Mouse (Mus musculus) liver, embryonic 13.5 days (tissue): ENCODE data around the gene Eef1g. TPM values are rescaled to one million over a fixed set of nuclear protein-coding genes. Genes with fewer than 3 reads are reported as not detected.
A peak's percentile ranks its signal among the peaks of the same experiment; 100 is the strongest.

ENCODE experiments used
- ATAC-seq: fragments of 200-750 bp; cut with Nextera tagmentation; 2 replicates; pipeline ENCODE4 v1.8.0; 2017; ENCODE audit warnings: low read depth, mild to moderate bottlenecking, moderate number of reproducible peaks, moderate library complexity
- DNase-seq: peaks from one replicate; pipeline ENCODE4 v3.0.0; 2022
- H3K27ac ChIP-seq: fragments of 300-500 bp; sonication (generic); 2 replicates; pipeline ENCODE4 v1.5.1; 2015; ENCODE audit warnings: moderate library complexity, mild to moderate bottlenecking, inconsistent platforms
- H3K27me3 ChIP-seq: fragments of 300-500 bp; sonication (generic); 2 replicates; pipeline ENCODE4 v1.6.1; 2015; ENCODE audit warnings: mild to moderate bottlenecking, inconsistent platforms
- H3K36me3 ChIP-seq: fragments of 300-500 bp; sonication (generic); 2 replicates; pipeline ENCODE4 v1.6.1; 2015; ENCODE audit warnings: mild to moderate bottlenecking, inconsistent platforms
- H3K4me1 ChIP-seq: fragments of 300-500 bp; sonication (generic); replicated peaks from 2 replicates; pipeline ENCODE4 v1.6.1; 2015; ENCODE audit warnings: inconsistent platforms
- H3K4me2 ChIP-seq: fragments of 300-500 bp; sonication (generic); 2 replicates; pipeline ENCODE4 v1.6.1; 2015; ENCODE audit warnings: inconsistent platforms, mild to moderate bottlenecking, moderate library complexity
- H3K4me3 ChIP-seq: fragments of 300-500 bp; sonication (generic); replicated peaks from 2 replicates; pipeline ENCODE4 v1.5.1; 2015; ENCODE audit warnings: mild to moderate bottlenecking, inconsistent platforms
- H3K9ac ChIP-seq: fragments of 300-500 bp; sonication (generic); 2 replicates; pipeline ENCODE4 v1.6.1; 2015; ENCODE audit warnings: mild to moderate bottlenecking, inconsistent platforms
- H3K9me3 ChIP-seq: fragments of 300-500 bp; sonication (generic); replicated peaks from 2 replicates; pipeline ENCODE4 v1.6.1; 2016; ENCODE audit warnings: inconsistent platforms
- WGBS: fragments of 180-500 bp; shearing (Covaris S2); methylation state at CpG from one replicate; pipeline ENCODE4 v1.1.7; 2015; ENCODE audit not compliant: insufficient replicate concordance; 5-methylcytosine and 5-hydroxymethylcytosine counted together
- polyA plus RNA-seq: library from polyadenylated mRNA; unstranded; fragments of >200 nt; fragmentation: Nextera tagmentation; extraction: Ambion mirVana; gene quantifications from 2 replicates; pipeline ENCODE4 v1.2.1, GENCODE M21; 2015

Gene Eef1g
- polyA plus RNA-seq = 298 and 320 TPM in 2 replicates

DNA sequence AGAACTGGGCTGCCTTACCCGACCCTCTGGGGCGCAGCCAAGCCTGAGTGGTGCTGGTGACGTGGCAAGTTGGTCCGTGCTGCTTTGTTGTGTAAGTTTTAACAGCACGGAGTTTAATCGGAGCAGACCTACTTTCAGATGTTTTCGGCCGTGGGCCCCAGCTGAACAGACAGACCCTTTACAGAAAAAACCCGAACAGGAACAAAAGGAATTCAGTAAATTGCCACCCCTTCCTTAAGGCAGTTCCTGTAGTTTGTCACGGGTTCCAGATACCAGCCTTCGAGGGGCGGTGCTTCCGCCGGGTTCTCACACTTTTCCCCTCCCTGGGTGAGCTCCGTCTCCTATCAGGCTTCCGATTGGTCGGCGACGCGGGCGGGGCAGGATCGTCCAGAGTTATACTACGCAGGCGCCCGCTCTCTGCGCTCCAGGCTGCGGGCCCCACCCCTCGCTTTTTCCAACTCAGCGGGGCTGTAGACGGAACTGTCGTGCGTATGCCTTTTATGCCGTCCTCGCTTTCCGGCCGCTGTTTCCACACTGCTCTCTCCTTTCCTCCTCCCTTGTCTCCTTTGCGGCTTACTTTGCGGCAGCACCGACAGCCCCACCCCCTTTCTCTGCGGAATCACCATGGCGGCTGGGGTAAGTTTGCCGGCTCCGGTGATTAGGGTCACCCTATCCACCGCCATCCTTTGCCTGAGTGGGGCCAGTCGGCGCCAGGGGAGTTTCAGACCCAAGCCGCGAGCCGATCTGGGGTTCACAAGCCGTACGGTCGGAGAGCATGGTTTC is at the start of gene Eef1g:
TSS of gene Eef1g (plus strand) at position 452 of the 783 bp plus-strand sequence.
- Histone ChIP-seq H3K9ac (peak within 1 kb of the TSS; percentile 91), H3K27ac (peak within 1 kb of the TSS; percentile 87), H3K4me1 (peaks cover 42% of the 10 kb centered on the region), H3K4me3 (peak within 1 kb of the TSS; percentile 85), H3K9me3 (no peaks in the 10 kb centered on the region), H3K36me3 (peaks cover 77% of the 10 kb centered on the region), H3K4me2 (peak within 1 kb of the TSS; percentile 94), H3K27me3 (no peaks in the 10 kb centered on the region)
- ATAC-seq = peak; percentile 98
- peak; percentile 99 for DNase-seq
- WGBS = under 1% methylated on average over 52 of the region's 52 CpGs

DNA sequence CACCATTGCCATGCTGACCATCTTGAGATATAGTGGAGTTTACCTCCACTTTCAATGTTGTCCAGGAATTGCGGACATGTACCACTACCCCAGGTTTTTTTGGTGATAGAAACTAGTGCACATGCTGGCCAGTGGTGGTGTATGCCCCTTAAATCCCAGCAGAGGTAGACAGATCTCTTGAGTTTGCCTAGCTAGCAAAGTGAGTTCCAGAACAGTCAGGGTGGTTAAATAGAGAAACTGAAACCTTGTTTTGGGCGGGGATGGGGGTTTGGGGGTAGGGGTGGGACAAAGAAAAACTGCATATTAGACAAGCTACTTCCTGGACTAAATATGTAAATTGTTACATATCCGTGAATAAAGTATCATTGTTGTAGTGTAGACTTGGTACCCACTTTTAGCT is 47.8 kb upstream of the Eef1g start:
- no peak for DNase-seq
- Histone ChIP-seq H3K36me3 (peaks cover 40% of the 10 kb centered on the region), H3K4me1 (peaks cover 35% of the 10 kb centered on the region), H3K9me3 (no peaks in the 10 kb centered on the region), H3K4me3 (no peak overlapping the region), H3K4me2 (no peak overlapping the region), H3K9ac (no peak overlapping the region), H3K27me3 (no peaks in the 10 kb centered on the region), H3K27ac (no peak overlapping the region)
- 72% methylated on average over 3 of the region's 3 CpGs for WGBS
- ATAC-seq = no peak

DNA sequence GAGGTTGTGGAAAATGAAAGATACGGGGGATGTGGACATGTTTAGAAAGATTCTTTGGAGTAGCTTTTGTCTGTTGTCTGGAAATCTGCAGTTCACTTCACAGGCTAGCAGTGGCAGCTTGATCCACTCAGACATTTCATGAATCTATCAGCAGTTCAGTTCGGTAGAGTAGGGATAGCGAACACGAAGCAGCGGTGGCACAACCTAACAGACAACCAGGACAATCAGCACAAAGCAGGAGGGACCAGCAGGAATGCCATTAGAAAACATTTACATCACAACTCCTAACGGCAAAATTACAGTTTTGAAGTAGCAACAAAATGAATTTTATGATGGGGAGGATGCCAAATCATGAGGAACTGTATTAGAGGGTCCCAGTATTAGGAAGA is 47.2 kb upstream of the Eef1g start:
- peak overlapping the region; percentile 95 for H3K27ac ChIP-seq
- H3K9ac ChIP-seq = peak overlapping the region; percentile 90
- no peaks in the 10 kb centered on the region for H3K9me3 ChIP-seq
- H3K27me3 ChIP-seq = no peaks in the 10 kb centered on the region
- peaks cover 39% of the 10 kb centered on the region for H3K4me1 ChIP-seq
- peaks cover 37% of the 10 kb centered on the region for H3K36me3 ChIP-seq
- H3K4me3 ChIP-seq = peak overlapping the region; percentile 89
- H3K4me2 ChIP-seq = peak overlapping the region; percentile 87
- 61% methylated on average over 6 of the region's 6 CpGs for WGBS
- ATAC-seq (no peak), DNase-seq (no peak)

GRCm38 (mm10) chr19:8920073-8920736 is 46.6 kb upstream of the Eef1g start, which contains the start of gene B3gat3:
Gene B3gat3, plus strand, starts transcription at chr19:8920374.
- Histone ChIP-seq H3K36me3 (peaks cover 34% of the 10 kb centered on the region), H3K27ac (peak within 1 kb of the TSS; percentile 95), H3K9ac (peak within 1 kb of the TSS; percentile 90), H3K27me3 (no peaks in the 10 kb centered on the region), H3K4me2 (peak within 1 kb of the TSS; percentile 87), H3K4me3 (peak within 1 kb of the TSS; percentile 89), H3K9me3 (no peaks in the 10 kb centered on the region), H3K4me1 (peaks cover 39% of the 10 kb centered on the region)
- DNase-seq = peak; percentile 88
- WGBS = 2% methylated on average over 50 of the region's 50 CpGs
- ATAC-seq = peak; percentile 96

- Histone ChIP-seq H3K27ac (peak overlapping the region; percentile 95), H3K9me3 (no peaks in the 10 kb centered on the region), H3K9ac (peak overlapping the region; percentile 90), H3K4me3 (peak overlapping the region; percentile 89), H3K36me3 (peaks cover 34% of the 10 kb centered on the region), H3K4me1 (peaks cover 41% of the 10 kb centered on the region), H3K27me3 (no peaks in the 10 kb centered on the region), H3K4me2 (peak overlapping the region; percentile 87)
- under 1% methylated on average over 6 of the region's 6 CpGs for WGBS
- DNase-seq (no peak), ATAC-seq (no peak)
Observed at GRCm38 (mm10) chr19:8920836-8921291, 46.0 kb upstream of the Eef1g start.

DNA sequence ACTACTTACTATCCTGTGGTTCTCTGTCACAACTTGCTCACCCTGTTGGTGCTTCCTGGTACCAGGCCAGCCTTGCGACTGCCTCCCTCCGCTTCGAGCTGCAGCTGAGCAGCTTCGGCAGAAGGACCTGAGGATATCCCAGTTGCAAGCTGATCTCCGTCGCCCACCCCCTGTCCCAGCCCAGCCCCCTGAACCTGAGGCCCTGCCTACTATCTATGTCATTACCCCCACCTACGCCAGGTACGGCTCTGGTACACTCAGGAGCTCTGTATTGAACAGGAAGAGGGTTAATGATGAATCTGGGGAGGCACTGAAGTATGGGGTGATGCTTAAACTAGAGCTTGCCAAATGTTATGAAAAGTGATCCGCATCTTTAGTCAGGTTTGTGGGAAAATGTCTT is 45.1 kb upstream of the Eef1g start:
- 74% methylated on average over 9 of the region's 9 CpGs for WGBS
- Histone ChIP-seq H3K9ac (peak overlapping the region; percentile 90), H3K4me2 (peak overlapping the region; percentile 87), H3K4me1 (peaks cover 50% of the 10 kb centered on the region), H3K27ac (peak overlapping the region; percentile 95), H3K27me3 (no peaks in the 10 kb centered on the region), H3K36me3 (peaks cover 35% of the 10 kb centered on the region), H3K9me3 (no peaks in the 10 kb centered on the region), H3K4me3 (peak overlapping the region; percentile 89)
- no peak for ATAC-seq
- DNase-seq = no peak

DNA sequence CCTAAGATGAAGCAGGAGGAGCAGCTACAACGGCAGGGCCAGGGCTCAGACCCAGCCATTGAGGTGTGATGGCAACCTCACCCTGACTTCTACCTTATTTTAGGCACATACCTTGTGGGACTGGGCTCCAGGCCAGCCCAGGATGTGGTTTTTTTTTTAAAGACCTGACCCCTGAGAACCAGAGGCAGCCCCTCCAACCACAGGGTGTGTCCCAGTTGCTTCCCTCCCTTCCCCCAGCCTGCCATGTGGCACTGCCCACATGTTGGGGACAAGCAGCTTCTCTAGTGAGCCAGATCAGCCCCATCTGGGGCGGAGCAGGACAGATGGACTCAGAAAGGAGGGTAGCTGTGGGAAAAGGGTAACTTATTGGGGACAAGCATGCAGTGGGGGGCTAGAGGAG is 40.1 kb upstream of the Eef1g start:
- no peak overlapping the region for H3K4me3 ChIP-seq
- DNase-seq (no peak), ATAC-seq (no peak)
- no peak overlapping the region for H3K4me2 ChIP-seq
- peak overlapping the region; percentile 90 for H3K27ac ChIP-seq
- no peaks in the 10 kb centered on the region for H3K27me3 ChIP-seq
- WGBS = 48% methylated on average over 2 of the region's 2 CpGs
- H3K4me1 ChIP-seq = peaks cover 74% of the 10 kb centered on the region
- peak overlapping the region; percentile 81 for H3K9ac ChIP-seq
- no peaks in the 10 kb centered on the region for H3K9me3 ChIP-seq
- peaks cover 50% of the 10 kb centered on the region for H3K36me3 ChIP-seq

DNA sequence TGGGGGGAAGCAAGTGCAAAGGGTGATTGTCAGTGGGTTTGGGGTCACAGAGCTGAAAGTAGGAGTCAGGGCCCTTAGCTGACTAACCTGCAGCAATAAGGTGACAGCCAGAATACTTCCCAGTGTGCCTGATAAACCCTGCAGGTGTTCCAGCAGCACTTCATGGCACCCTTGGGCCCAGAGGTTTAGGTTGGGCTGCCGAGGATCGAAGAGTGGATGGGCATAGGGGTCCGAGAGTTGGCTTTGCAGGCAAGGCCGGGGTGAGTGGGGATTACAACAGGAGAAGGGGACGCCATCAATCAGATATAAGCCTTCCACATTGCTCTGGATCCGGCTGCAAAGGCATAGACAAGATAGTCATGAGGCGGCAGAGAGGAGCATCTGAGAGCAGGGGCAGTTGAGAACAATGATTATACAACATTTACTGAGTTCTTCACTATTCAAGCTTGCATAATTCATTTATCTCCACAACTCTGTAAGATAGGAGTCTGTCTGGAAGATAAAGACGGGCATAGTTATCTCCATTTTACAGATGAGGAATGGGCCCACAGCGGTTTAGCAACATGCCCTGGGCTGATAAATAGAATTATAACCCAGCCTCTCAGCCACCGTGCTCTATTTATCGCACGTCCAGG is 38.8 kb upstream of the Eef1g start:
- peaks cover 64% of the 10 kb centered on the region for H3K4me1 ChIP-seq
- H3K4me3 ChIP-seq = peak overlapping the region; percentile 79; the same call in 1 of the 2 replicates
- H3K9ac ChIP-seq = peak overlapping the region; percentile 81
- peak overlapping the region; percentile 90 for H3K27ac ChIP-seq
- ATAC-seq (peak; percentile 47), DNase-seq (peak; percentile 47)
- H3K4me2 ChIP-seq = peak overlapping the region; percentile 85
- H3K36me3 ChIP-seq = peaks cover 52% of the 10 kb centered on the region
- no peaks in the 10 kb centered on the region for H3K9me3 ChIP-seq
- 28% methylated on average over 12 of the region's 12 CpGs for WGBS
- no peaks in the 10 kb centered on the region for H3K27me3 ChIP-seq

- peak overlapping the region; percentile 90 for H3K27ac ChIP-seq
- no peaks in the 10 kb centered on the region for H3K9me3 ChIP-seq
- peak; percentile 4 for ATAC-seq
- H3K4me3 ChIP-seq = peak overlapping the region; percentile 79
- peak overlapping the region; percentile 81 for H3K9ac ChIP-seq
- no peaks in the 10 kb centered on the region for H3K27me3 ChIP-seq
- 33% methylated on average over 16 of the region's 16 CpGs for WGBS
- H3K4me2 ChIP-seq = peak overlapping the region; percentile 85
- no peak for DNase-seq
- peaks cover 56% of the 10 kb centered on the region for H3K4me1 ChIP-seq
- peaks cover 55% of the 10 kb centered on the region for H3K36me3 ChIP-seq
Observed at GRCm38 (mm10) chr19:8928689-8929223, 38.1 kb upstream of the Eef1g start.

GRCm38 (mm10) chr19:8929224-8930088 is 37.4 kb upstream of the Eef1g start, which contains the start of the genes Rom1 and Eml3:
Gene Rom1, minus strand, starts transcription at chr19:8929356.
Gene Eml3, plus strand, starts transcription at chr19:8929552.
- no peaks in the 10 kb centered on the region for H3K27me3 ChIP-seq
- peaks cover 51% of the 10 kb centered on the region for H3K4me1 ChIP-seq
- H3K4me2 ChIP-seq = peak within 1 kb of the TSS; percentile 85
- no peaks in the 10 kb centered on the region for H3K9me3 ChIP-seq
- H3K36me3 ChIP-seq = peaks cover 59% of the 10 kb centered on the region
- peak within 1 kb of the TSS; percentile 90 for H3K27ac ChIP-seq
- peak; percentile 78 for ATAC-seq
- H3K9ac ChIP-seq = peak within 1 kb of the TSS; percentile 81
- peak; percentile 80 for DNase-seq
- peak within 1 kb of the TSS; percentile 79 for H3K4me3 ChIP-seq
- WGBS = under 1% methylated on average over 70 of the region's 74 CpGs
